Mouse (Mus musculus) hindbrain, embryonic 10.5 days (tissue): Measurements from ENCODE around the gene Mut. TPM values are rescaled to one million over a fixed set of nuclear protein-coding genes. Genes with fewer than 3 reads are reported as not detected.

Experiments
- DNase-seq: peaks from one replicate; pipeline ENCODE4 v3.0.0-alpha.2; 2017; ENCODE audit warnings: low spot score
- H3K27ac ChIP-seq: fragments of 300-500 bp; sonication (generic); 2 replicates; pipeline ENCODE4 v1.5.1; 2016; ENCODE audit warnings: mild to moderate bottlenecking, moderate library complexity
- H3K27me3 ChIP-seq: fragments of 300-500 bp; sonication (generic); 2 replicates; pipeline ENCODE4 v1.6.1; 2016; ENCODE audit warnings: mild to moderate bottlenecking; ENCODE audit not compliant: poor library complexity, insufficient read depth, severe bottlenecking
- H3K36me3 ChIP-seq: fragments of 300-500 bp; sonication (generic); 2 replicates; pipeline ENCODE4 v1.6.1; 2016; ENCODE audit warnings: mild to moderate bottlenecking, moderate library complexity
- H3K4me1 ChIP-seq: fragments of 300-500 bp; sonication (generic); replicated peaks from 2 replicates; pipeline ENCODE4 v1.6.1; 2016; ENCODE audit warnings: mild to moderate bottlenecking
- H3K4me3 ChIP-seq: fragments of 300-500 bp; sonication (generic); 2 replicates; pipeline ENCODE4 v1.5.1; 2016; ENCODE audit warnings: mild to moderate bottlenecking, moderate library complexity
- H3K9me3 ChIP-seq: fragments of 300-500 bp; sonication (generic); 2 replicates; pipeline ENCODE4 v1.6.1; 2016; ENCODE audit warnings: mild to moderate bottlenecking, moderate library complexity
- WGBS: fragments of 180-500 bp; shearing (Covaris S2); methylation state at CpG from one replicate; pipeline ENCODE4 v1.1.7; 2016; 5-methylcytosine and 5-hydroxymethylcytosine counted together
- polyA plus RNA-seq: library from polyadenylated mRNA; unstranded; fragments of >200 nt; fragmentation: Nextera tagmentation; extraction: Ambion mirVana; gene quantifications from 2 replicates; pipeline ENCODE4 v1.2.1, GENCODE M21; 2016

Gene Mut
- polyA plus RNA-seq, 1 experiment from 2014 or later = 20.3 TPM

DNA sequence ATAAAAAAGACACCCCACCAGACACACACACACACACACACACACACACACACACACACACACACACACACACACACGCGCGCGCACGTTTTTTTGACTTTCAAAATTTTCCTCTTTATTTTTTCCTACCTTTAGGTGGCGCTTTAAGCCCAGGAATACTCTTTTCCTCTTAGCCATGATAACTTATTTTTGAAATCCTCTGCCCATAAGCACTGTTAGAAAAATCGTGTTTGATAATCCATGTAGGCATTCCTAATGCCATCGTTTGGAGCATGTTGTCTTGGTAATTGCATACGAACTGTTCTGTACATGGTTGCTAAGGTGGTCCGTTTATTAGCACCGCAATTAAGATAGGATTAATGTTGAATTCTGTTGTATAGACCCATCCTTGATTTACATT, 43.4 kb downstream of the Mut start:
- 75% methylated on average over 11 of the region's 11 CpGs for WGBS
- Histone ChIP-seq H3K4me1 (no peaks in the 10 kb centered on the region), H3K36me3 (no peaks in the 10 kb centered on the region), H3K27ac (no peak overlapping the region), H3K27me3 (no peaks in the 10 kb centered on the region), H3K4me3 (no peak overlapping the region), H3K9me3 (no peaks in the 10 kb centered on the region)
- no peak for DNase-seq

- Histone ChIP-seq H3K4me3 (no peak overlapping the region), H3K27me3 (no peaks in the 10 kb centered on the region), H3K27ac (no peak overlapping the region), H3K9me3 (no peaks in the 10 kb centered on the region), H3K4me1 (0 out of 2 replicates have a peak, but pooled peaks cover 4% of the 10 kb centered on the region), H3K36me3 (no peaks in the 10 kb centered on the region)
- DNase-seq = no peak
- 49% methylated on average over 3 of the region's 3 CpGs for WGBS
Measured at GRCm38 (mm10) chr17:40992102-40992501, 57.6 kb downstream of the Mut start.

Other genes with a start within 250 kb of the Mut start
- gene Esp1, start 207.6 kb upstream of the Mut start, polyA plus RNA-seq = not detected in 2 replicates
- gene Crisp2, start 127.7 kb upstream of the Mut start, polyA plus RNA-seq = not detected in 2 replicates
- 5.0 and 6.2 TPM in 2 replicates for gene Rhag, start 123.6 kb upstream of the Mut start, polyA plus RNA-seq
- 0.82 and 1.2 TPM in 2 replicates for gene 9130008F23Rik, start 54.1 kb upstream of the Mut start, polyA plus RNA-seq
- gene Glyatl3, start 20.3 kb upstream of the Mut start, polyA plus RNA-seq = not detected in 2 replicates
- gene Cenpq, start 362 bp downstream of the Mut start, polyA plus RNA-seq = 27.4 and 38.8 TPM in 2 replicates